Mouse (Mus musculus): ENCODE data around the gene Eomes.
A peak's percentile ranks its signal among the peaks of the same experiment; 100 is the strongest.

The Eomes gene

GRCm38 (mm10) chr9:118488138-118488895 is 10.3 kb downstream of the Eomes start:
- peak; percentile 70 to 74 for DNase-seq

- peak in 1 of 2 experiments; percentile 33 for DNase-seq
Observed at GRCm38 (mm10) chr9:118488896-118489578, 11.0 kb downstream of the Eomes start.

- DNase-seq = peak; percentile 86 to 87
Observed at GRCm38 (mm10) chr9:118489579-118490019, 11.6 kb downstream of the Eomes start.

- no peak for DNase-seq
Observed at GRCm38 (mm10) chr9:118491195-118491594, 13.2 kb downstream of the Eomes start.

GRCm38 (mm10) chr9:118492932-118493698 is 15.1 kb downstream of the Eomes start:
- no peak for DNase-seq

- no peak for DNase-seq
Observed at GRCm38 (mm10) chr9:118494106-118494505, 16.1 kb downstream of the Eomes start.

- DNase-seq = no peak
Observed at GRCm38 (mm10) chr9:118495933-118496332, 17.9 kb downstream of the Eomes start.

GRCm38 (mm10) chr9:118496952-118497351 is 18.9 kb downstream of the Eomes start:
- no peak for DNase-seq

GRCm38 (mm10) chr9:118498061-118498460 is 20.0 kb downstream of the Eomes start:
- no peak for DNase-seq

- DNase-seq = no peak
Observed at GRCm38 (mm10) chr9:118500963-118501362, 23.0 kb downstream of the Eomes start.

- DNase-seq = no peak
Observed at GRCm38 (mm10) chr9:118504656-118505055, 26.6 kb downstream of the Eomes start.

- peak; percentile 93 to 96 for DNase-seq
Observed at GRCm38 (mm10) chr9:118506020-118506403, 28.0 kb downstream of the Eomes start, which contains the start of gene Golga4. Gene Golga4, plus strand, starts transcription at chr9:118506267.

- DNase-seq = peak; percentile 41 to 51
Observed at GRCm38 (mm10) chr9:118506404-118507231, 28.6 kb downstream of the Eomes start.

- no peak for DNase-seq
Observed at GRCm38 (mm10) chr9:118507552-118507951, 29.5 kb downstream of the Eomes start.

- no peak for DNase-seq
Observed at GRCm38 (mm10) chr9:118508601-118509000, 30.6 kb downstream of the Eomes start.

GRCm38 (mm10) chr9:118510941-118511690 is 33.1 kb downstream of the Eomes start:
- DNase-seq = no peak

- no peak for DNase-seq
Observed at GRCm38 (mm10) chr9:118512681-118513233, 34.7 kb downstream of the Eomes start.

- DNase-seq = no peak
Observed at GRCm38 (mm10) chr9:118515476-118515875, 37.5 kb downstream of the Eomes start.

- no peak for DNase-seq
Observed at GRCm38 (mm10) chr9:118516162-118516561, 38.1 kb downstream of the Eomes start.

- DNase-seq = no peak
Observed at GRCm38 (mm10) chr9:118517619-118518018, 39.6 kb downstream of the Eomes start.

GRCm38 (mm10) chr9:118519101-118519500 is 41.1 kb downstream of the Eomes start:
- no peak for DNase-seq

Data from cerebellum, postnatal 14 days (tissue).